10 mouse cellular contexts compared by ENCODE assay signal in genomic region chr5:113841243-113842225, GRCm38 (mm10). TPM values are rescaled to one million over a fixed set of nuclear protein-coding genes. Genes with fewer than 3 reads are reported as not detected.
DNase-seq lines count a peak whose midpoint lies in the region; TF ChIP-seq lines count a peak whose summit lies in the region.
"Had no signal": no experiment of that assay in that cellular context is flagged by ENCODE, and none has a peak within 500 bp of the region (broad histone marks: within the 10 kb centered on the region; RNA-seq: fewer than 3 reads in every experiment).

No protein-coding gene starts in this region.

- DNase-seq in layer of hippocampus, adult 2 months (ENCODE audit: low spot score in 2 of 2), result no peak
- DNase-seq in layer of hippocampus, adult 9-10 months (ENCODE audit: low spot score), result no peak
- no peak for DNase-seq in thymus, adult 2 months
- DNase-seq in thymus, postnatal 36 days, result no peak
- DNase-seq in induced T-regulatory cell, adult 2 months (ENCODE audit: low read depth), result peak; percentile 69
- DNase-seq in telencephalon, adult 2 months (ENCODE audit: low read depth, low spot score), result peak; percentile 48
- DNase-seq in limb, embryonic 10.5 days (ENCODE audit: low spot score), result no peak
- no peak for DNase-seq in heart, embryonic 10.5 days (ENCODE audit: low spot score)
- DNase-seq: gastrocnemius, postnatal 36 days; heart, postnatal 14 days had no signal

- WGBS in thymus, adult 2 months, result 38% methylated on average over 23 of the region's 23 CpGs
- WGBS in limb, embryonic 10.5 days, result 86% methylated on average over 23 of the region's 23 CpGs
- 83% methylated on average over 23 of the region's 23 CpGs for WGBS in heart, embryonic 10.5 days

- no peaks in the 10 kb centered on the region for H3K9me3 ChIP-seq in limb, embryonic 10.5 days (replicated peaks)
- no peaks in the 10 kb centered on the region for H3K9me3 ChIP-seq in heart, embryonic 10.5 days

- no peaks in the 10 kb centered on the region for H3K27me3 ChIP-seq in thymus, adult 2 months (ENCODE audit: control insufficient read depth, insufficient read depth, low read length)
- no peaks in the 10 kb centered on the region for H3K27me3 ChIP-seq in limb, embryonic 10.5 days (ENCODE audit: low read depth, poor library complexity, severe bottlenecking)
- no peaks in the 10 kb centered on the region for H3K27me3 ChIP-seq in heart, embryonic 10.5 days (ENCODE audit: insufficient read depth, poor library complexity, severe bottlenecking)

- H3K27ac ChIP-seq in layer of hippocampus, adult 2 months, result peak overlapping the region; percentile 73
- H3K27ac ChIP-seq in thymus, adult 2 months (ENCODE audit: control insufficient read depth, insufficient read depth, low read length), result peak overlapping the region; percentile 82
- no peak overlapping the region for H3K27ac ChIP-seq in limb, embryonic 10.5 days
- H3K27ac ChIP-seq in heart, embryonic 10.5 days, result no peak overlapping the region

- no peak overlapping the region for H3K4me3 ChIP-seq in layer of hippocampus, adult 2 months
- H3K4me3 ChIP-seq in thymus, adult 2 months (ENCODE audit: control insufficient read depth, insufficient read depth, low read length), result no peak overlapping the region
- H3K4me3 ChIP-seq in limb, embryonic 10.5 days, result no peak overlapping the region
- H3K4me3 ChIP-seq in heart, embryonic 10.5 days, result no peak overlapping the region

- TF ChIP-seq POLR2A in thymus, adult 2 months (IDR thresholded peaks at IDR 0.05; ENCODE audit: control insufficient read depth, extremely low read depth, insufficient read depth, low read length, poor library complexity), result no peak

- TF ChIP-seq CTCF in layer of hippocampus, adult 2 months (conservative IDR thresholded peaks at IDR 0.05), result no peak
- TF ChIP-seq CTCF in thymus, adult 2 months (IDR thresholded peaks at IDR 0.05; ENCODE audit: borderline replicate concordance, control insufficient read depth, extremely low read depth, insufficient read depth, low read length, poor library complexity), result no peak

- peaks cover 5% of the 10 kb centered on the region; the same call in 1 of the 2 replicates for H3K36me3 ChIP-seq in thymus, adult 2 months (ENCODE audit: control insufficient read depth, insufficient read depth, low read length)
- H3K36me3 ChIP-seq in limb, embryonic 10.5 days, result peaks cover 58% of the 10 kb centered on the region
- H3K36me3 ChIP-seq in heart, embryonic 10.5 days, result peaks cover 64% of the 10 kb centered on the region

- H3K4me1 ChIP-seq in thymus, adult 2 months (replicated peaks; ENCODE audit: control insufficient read depth, insufficient read depth, low read length), result peaks cover 46% of the 10 kb centered on the region
- peaks cover 7% of the 10 kb centered on the region; the same call in 1 of the 2 replicates for H3K4me1 ChIP-seq in limb, embryonic 10.5 days
- H3K4me1 ChIP-seq in heart, embryonic 10.5 days, result peaks cover 12% of the 10 kb centered on the region; the same call in 1 of the 2 replicates

RNA-seq across cellular contexts. Expression of gene Selplg, which starts 9.1 kb away (rescaled TPM):
- 10 to 100 TPM; 28.3 to 28.8 TPM for total RNA-seq in layer of hippocampus, adult 2 months (2021)
- polyA plus RNA-seq in thymus, adult 2 months (2012; rRNA removed), result 755 and 783 TPM in 2 replicates
- polyA plus RNA-seq in limb, embryonic 10.5 days (2016; fragmentation: Nextera tagmentation; extraction: Ambion mirVana), result 0.60 and 0.80 TPM in 2 replicates
- polyA plus RNA-seq in heart, embryonic 10.5 days (2016; fragmentation: Nextera tagmentation; extraction: Ambion mirVana), result 0.64 and 1.3 TPM in 2 replicates

RNA-seq across cellular contexts. Expression of gene Tmem119, which starts 41.2 kb away (rescaled TPM):
- total RNA-seq in layer of hippocampus, adult 2 months (2021), result 10 to 100 TPM; 22.8 to 24.0 TPM
- 8.8 and 11.7 TPM in 2 replicates for polyA plus RNA-seq in thymus, adult 2 months (2012; rRNA removed)
- polyA plus RNA-seq in limb, embryonic 10.5 days (2016; fragmentation: Nextera tagmentation; extraction: Ambion mirVana), result 159 and 218 TPM in 2 replicates
- 13.5 and 42.1 TPM in 2 replicates for polyA plus RNA-seq in heart, embryonic 10.5 days (2016; fragmentation: Nextera tagmentation; extraction: Ambion mirVana)

Comparison
In these comparisons a context has a peak if more than half of its experiments do, and no peak if none do; other contexts are left out.
1. DNase-seq: peak in induced T-regulatory cell, adult 2 months (single experiment) and telencephalon, adult 2 months (single experiment); none in layer of hippocampus, adult 2 months (0 of 2), layer of hippocampus, adult 9-10 months (single experiment), thymus, adult 2 months (single experiment), thymus, postnatal 36 days (0 of 2), limb, embryonic 10.5 days (single experiment) and heart, embryonic 10.5 days (single experiment).
2. H3K27ac ChIP-seq: peak in layer of hippocampus, adult 2 months (single experiment) and thymus, adult 2 months (single experiment); none in limb, embryonic 10.5 days (single experiment) and heart, embryonic 10.5 days (single experiment).
3. RNA of gene Selplg, which starts 9.1 kb away (polyA plus RNA-seq): 755 to 783 TPM in thymus, adult 2 months; 0.64 to 1.3 TPM in heart, embryonic 10.5 days and 0.60 to 0.80 TPM in limb, embryonic 10.5 days; every median in the first group is over 100 times any median in the second.